Mouse (Mus musculus): Measurements from ENCODE around the gene Def8.

DNA sequence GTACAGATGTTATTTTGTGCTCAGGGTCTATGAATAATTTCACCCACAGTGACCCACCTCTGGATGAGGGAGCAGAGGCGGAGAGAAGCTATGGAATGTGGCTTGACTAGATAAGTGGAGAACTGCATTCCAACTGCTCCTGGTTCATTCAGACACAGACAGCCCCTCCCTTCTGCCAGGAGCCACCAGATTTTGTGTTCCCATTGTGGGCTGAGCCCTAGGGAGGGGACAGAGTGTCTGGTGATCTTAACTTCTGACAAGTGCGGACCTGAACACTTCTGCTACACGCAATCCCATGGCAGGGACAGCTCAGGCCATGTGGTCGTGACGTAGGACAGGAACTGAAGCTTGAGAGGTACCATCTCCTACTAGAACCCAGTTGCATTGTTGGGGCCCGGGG, 23.5 kb downstream of the Def8 start:
- TF ChIP-seq CTCF (IDR thresholded peaks at IDR 0.05; ENCODE audit: extremely low read depth, insufficient read depth, insufficient read length, insufficient replicate concordance), result no peak
- no peak for TF ChIP-seq POLR2A (IDR thresholded peaks at IDR 0.05; ENCODE audit: low read depth, low read length)

Measured in spleen, adult 2 months (tissue).